Mouse (Mus musculus) frontal cortex, adult 2 months (tissue): ENCODE measurements around the gene Papola. TPM values are rescaled to one million over a fixed set of nuclear protein-coding genes. Genes with fewer than 3 reads are reported as not detected.

Source experiments
- DNase-seq, 2 experiments: peaks; one replicate each; pipeline ENCODE4 v3.0.0; 2022; ENCODE audit warnings: low spot score in 1 of 2; ENCODE audit errors: extremely low spot score in 1 of 2
- polyA plus RNA-seq: library from polyadenylated mRNA; depleted of rRNA; stranded (reverse); fragments of >200 nt; gene quantifications from 2 replicates; pipeline ENCODE4 v1.2.3, GENCODE M21; 2012; rRNA removed

Papola gene
- polyA plus RNA-seq, 1 experiment: 117 TPM

GRCm38 (mm10) chr12:105857902-105858640 is 73.6 kb downstream of the Papola start:
- DNase-seq: no peak

GRCm38 (mm10) chr12:105862072-105862471 is 77.6 kb downstream of the Papola start:
- DNase-seq: no peak

- DNase-seq: no peak
Measured at GRCm38 (mm10) chr12:105862607-105863006, 78.1 kb downstream of the Papola start.

GRCm38 (mm10) chr12:105863436-105863835 is 78.9 kb downstream of the Papola start:
- no peak for DNase-seq

- DNase-seq: no peak
Measured at GRCm38 (mm10) chr12:105867646-105868045, 83.2 kb downstream of the Papola start.

GRCm38 (mm10) chr12:105869242-105869641 is 84.7 kb downstream of the Papola start:
- no peak for DNase-seq

- no peak for DNase-seq
Measured at GRCm38 (mm10) chr12:105869696-105870095, 85.2 kb downstream of the Papola start.

GRCm38 (mm10) chr12:105873283-105873682 is 88.8 kb downstream of the Papola start:
- DNase-seq: no peak

GRCm38 (mm10) chr12:105875112-105875511 is 90.6 kb downstream of the Papola start:
- no peak for DNase-seq

GRCm38 (mm10) chr12:105876521-105876920 is 92.0 kb downstream of the Papola start:
- no peak for DNase-seq

GRCm38 (mm10) chr12:105876931-105877330 is 92.4 kb downstream of the Papola start:
- no peak for DNase-seq

- no peak for DNase-seq
Measured at GRCm38 (mm10) chr12:105878746-105879145, 94.3 kb downstream of the Papola start.

GRCm38 (mm10) chr12:105883799-105884514 is 99.5 kb downstream of the Papola start:
- DNase-seq: no peak

GRCm38 (mm10) chr12:105884515-105885323 is 100.2 kb downstream of the Papola start:
- DNase-seq: no peak

Other genes with a start within 250 kb of the Papola start
- 0.19 and 0.32 TPM in 2 replicates for gene Bdkrb2, start 221.5 kb upstream of the Papola start, polyA plus RNA-seq
- not detected in 2 replicates for gene Bdkrb1, start 181.6 kb upstream of the Papola start, polyA plus RNA-seq
- 19.4 and 19.9 TPM in 2 replicates for gene Gskip, start 99.9 kb upstream of the Papola start, polyA plus RNA-seq
- gene Atg2b, start 99.5 kb upstream of the Papola start, polyA plus RNA-seq: 34.2 and 37.1 TPM in 2 replicates
- 0.30 and 0.38 TPM in 2 replicates for gene Ak7, start 78.7 kb upstream of the Papola start, polyA plus RNA-seq
- gene Vrk1, start 225.5 kb downstream of the Papola start, polyA plus RNA-seq: 16.4 and 17.7 TPM in 2 replicates